Mouse (Mus musculus) heart, adult 8-10 months (tissue): ENCODE data around the gene Cdh19. TPM values are rescaled to one million over a fixed set of nuclear protein-coding genes. Genes with fewer than 3 reads are reported as not detected.

Source experiments
- DNase-seq: peaks from one replicate; pipeline ENCODE4 v3.0.0; 2022; ENCODE audit warnings: low spot score
- total RNA-seq, 4 experiments: library from RNA; stranded (reverse); gene quantifications; 2 replicates each; pipeline ENCODE4 v1.2.4; 2022

Gene Cdh19
- total RNA-seq = 1 to 10 TPM; 1.9 to 4.0 (median 3.3) TPM

- DNase-seq = no peak
Observed at GRCm38 (mm10) chr1:110977484-110977883, at the start of gene Cdh19. Gene Cdh19, minus strand, starts transcription at chr1:110977584.

- no peak for DNase-seq
Observed at GRCm38 (mm10) chr1:111020434-111021060, 43.2 kb upstream of the Cdh19 start.

- DNase-seq = no peak
Observed at GRCm38 (mm10) chr1:111017640-111018039, 40.3 kb upstream of the Cdh19 start.

- no peak for DNase-seq
Observed at GRCm38 (mm10) chr1:110989824-110990223, 12.4 kb upstream of the Cdh19 start.

DNA sequence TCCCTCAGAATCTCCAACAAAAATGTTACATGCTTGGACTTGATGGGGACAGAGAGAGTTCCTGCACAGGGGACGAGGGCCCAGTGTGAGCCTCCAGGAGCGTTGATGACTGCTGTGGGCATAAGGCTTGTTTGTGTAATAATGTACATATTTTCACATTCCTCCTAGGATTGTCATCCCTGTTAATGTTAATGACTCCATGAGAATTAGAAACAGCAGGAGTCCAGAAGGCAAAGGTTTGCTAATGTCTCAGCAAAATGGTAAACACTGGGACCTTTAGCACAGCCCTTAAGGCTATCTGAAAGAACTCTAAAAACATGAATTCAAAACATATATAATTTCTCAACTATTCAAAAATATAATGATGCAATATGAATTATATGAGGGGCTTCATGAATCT is 8.2 kb downstream of the Cdh19 start:
- no peak for DNase-seq

- DNase-seq = no peak
Observed at GRCm38 (mm10) chr1:110909752-110910151, 67.6 kb downstream of the Cdh19 start.

GRCm38 (mm10) chr1:110909218-110909617 is 68.2 kb downstream of the Cdh19 start:
- no peak for DNase-seq

GRCm38 (mm10) chr1:110904266-110904665 is 73.1 kb downstream of the Cdh19 start:
- no peak for DNase-seq
